Mouse (Mus musculus): Measurements from ENCODE around the gene Gm20388. TPM values are rescaled to one million over a fixed set of nuclear protein-coding genes. Genes with fewer than 3 reads are reported as not detected.

The Gm20388 gene
- total RNA-seq, 2 experiments from 2014 or later: 5.8 TPM; not detected in 1

DNA sequence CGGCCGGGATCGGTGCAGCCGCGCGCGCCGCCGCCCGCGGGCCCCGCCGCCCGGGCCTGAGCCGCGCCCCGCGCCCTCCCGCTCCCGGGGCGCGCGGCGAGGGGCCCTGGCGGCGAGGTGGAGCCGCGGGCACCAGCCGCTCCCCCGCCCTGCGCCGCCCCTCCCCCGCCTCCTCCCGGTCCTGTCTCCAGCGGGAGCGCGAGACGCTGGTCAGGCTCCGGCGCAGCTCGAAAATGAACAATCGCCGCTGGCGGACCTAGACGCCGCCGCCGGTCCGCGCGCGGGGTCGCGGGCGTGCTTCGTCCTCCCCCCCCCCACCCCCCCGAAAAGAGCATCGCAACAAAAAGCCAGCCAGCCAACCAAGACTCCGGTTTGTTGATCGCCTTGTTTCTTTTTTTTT lies 1819.5 kb downstream of the Gm20388 start:
- no peak for DNase-seq

DNA sequence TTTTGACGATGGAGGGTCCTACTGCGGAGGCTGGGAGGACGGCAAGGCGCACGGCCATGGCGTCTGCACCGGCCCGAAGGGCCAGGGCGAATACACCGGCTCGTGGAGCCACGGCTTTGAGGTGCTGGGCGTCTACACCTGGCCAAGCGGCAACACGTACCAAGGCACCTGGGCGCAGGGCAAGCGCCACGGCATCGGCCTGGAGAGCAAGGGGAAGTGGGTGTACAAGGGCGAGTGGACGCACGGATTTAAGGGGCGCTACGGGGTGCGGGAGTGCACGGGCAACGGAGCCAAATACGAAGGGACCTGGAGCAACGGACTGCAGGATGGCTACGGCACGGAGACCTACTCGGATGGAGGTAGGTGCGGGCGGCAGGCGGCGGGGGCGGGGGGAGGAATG lies 1820.0 kb downstream of the Gm20388 start:
- no peak for DNase-seq

DNA sequence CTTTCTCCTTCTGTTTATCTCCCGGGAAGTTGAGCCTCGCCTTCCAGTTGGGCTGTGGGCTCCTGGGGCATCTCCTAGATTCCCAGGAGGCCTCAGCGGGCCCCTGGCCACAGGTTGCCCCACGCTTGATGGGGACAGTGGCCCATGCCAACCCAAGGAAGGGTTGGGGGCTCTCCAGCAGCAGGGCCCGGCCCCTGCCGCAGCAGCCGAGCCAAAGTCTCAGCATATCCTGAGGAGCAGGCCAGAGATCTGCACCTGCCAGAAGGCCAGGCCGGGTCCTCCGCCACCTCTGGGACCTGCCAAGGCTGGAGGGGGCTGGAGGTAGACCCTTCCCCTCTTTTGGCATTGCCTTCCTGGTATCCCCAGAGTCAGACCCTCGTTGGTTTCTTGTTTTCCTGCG lies 1820.4 kb downstream of the Gm20388 start:
- DNase-seq: no peak

DNA sequence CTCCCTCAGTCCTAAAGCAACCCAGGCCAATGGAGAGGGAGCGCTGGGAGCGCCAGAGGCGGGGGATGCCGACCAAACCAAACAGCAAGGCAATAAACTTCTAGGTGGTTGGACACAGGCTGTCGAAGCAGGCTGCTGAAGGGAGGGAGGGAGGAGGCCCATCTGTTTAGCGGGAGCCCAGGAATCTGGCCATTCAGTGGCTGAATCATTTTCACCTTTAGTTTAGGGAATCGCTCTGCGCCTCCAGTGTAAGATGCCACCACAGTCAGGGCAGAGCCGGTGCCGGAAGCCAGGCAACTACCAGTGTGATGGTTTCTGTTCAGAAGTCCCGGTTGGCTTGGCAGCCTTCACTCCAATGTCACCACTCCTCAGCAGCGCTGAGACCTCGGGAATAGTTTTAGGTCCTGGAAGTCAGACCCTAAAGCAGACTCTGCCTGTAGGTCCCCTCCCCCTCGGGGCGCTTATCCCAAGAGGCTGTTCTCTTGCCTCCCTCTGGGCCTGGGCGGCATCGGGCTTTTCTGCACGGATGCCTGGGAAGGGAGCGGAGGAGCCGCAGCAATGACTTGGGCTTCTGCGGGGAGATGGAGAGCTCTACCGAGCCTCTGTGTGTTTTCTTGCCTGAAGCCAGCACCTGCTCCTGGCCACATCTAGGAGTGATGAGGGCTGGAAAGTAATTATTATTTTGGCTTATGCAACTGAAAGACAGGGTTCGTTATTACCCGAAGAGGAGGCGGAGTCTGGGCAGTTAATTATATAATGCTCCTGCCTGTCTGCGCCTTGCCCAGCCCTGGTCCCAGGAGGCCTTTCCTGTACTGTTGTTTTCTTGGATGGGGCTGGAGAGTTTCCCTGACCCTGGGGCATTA lies 1821.1 kb downstream of the Gm20388 start:
- no peak for DNase-seq

DNA sequence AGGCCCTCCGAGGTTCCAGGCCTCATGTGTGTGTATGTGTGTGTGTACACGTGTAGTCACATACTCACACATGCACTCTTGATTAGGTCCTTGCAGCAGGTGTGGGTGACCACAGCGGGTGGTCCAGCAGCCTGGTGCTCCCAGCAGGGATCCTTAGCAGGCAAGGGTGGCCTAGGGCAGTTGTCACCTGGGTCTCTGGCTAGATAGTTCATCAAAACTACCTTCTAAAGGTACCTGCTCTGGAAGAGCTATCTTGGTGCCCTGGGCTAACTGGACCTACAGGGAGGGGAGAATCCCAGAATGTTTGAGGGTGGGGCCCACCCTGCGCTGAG lies 1821.7 kb downstream of the Gm20388 start:
- DNase-seq: no peak

DNA sequence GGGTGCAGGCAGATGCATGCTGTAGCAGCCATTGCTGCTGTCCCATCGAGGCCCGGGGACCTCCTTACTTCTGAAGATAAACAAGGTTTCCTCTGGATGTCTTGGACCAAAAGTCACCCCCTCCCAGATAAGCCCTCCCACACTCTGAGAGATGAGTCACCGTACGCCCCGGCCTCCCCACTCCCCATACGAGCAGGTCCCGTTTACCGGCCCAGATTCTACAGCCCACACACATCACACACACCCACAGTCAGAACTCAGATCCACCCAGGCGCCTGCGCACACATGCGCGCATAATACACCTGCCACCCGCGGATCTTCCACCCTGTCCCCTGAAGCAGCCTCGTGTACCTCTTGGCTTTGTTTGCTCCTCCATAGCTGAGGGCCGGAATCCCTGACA lies 1823.6 kb downstream of the Gm20388 start:
- no peak for DNase-seq

DNA sequence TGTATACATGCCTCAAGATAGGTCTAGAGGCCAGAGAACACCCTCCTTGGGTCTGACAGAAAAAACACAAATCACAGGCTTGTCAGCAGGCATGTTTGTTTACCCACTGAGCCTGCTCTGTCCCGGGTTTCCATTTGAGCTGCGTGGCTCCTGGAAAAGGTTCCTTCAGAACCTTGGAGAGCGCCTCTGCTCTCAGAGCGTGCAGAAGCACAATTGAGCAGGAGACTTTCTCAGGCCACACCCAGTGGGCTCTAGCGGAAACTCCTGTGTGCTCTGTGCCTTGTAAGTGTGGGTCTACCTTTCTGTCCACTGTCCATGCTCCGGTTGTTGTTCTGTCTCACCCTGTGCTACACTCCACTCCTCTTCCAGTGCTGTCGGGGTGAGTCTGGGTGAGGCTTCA lies 1825.6 kb downstream of the Gm20388 start:
- peak; percentile 72 for DNase-seq

DNA sequence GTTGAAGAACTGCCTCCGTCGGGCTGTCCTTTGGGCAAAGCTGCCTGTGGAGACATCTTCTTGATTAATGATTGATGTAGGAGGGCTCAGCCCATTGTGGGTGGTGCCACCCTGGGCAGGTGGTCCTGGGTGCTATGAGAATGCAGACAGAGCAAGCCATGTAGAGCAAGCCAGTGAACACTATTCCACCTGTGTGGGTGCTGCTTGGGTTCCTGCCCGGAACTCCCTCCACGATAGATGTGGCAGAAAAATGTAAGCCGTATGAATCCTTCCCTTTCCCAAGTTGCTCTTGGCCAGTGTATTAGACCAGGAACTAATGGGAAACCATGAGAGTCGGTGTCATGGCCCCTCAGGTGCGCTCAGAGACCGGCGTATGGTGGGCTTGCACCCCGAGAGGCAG lies 1830.1 kb downstream of the Gm20388 start:
- no peak for DNase-seq

DNA sequence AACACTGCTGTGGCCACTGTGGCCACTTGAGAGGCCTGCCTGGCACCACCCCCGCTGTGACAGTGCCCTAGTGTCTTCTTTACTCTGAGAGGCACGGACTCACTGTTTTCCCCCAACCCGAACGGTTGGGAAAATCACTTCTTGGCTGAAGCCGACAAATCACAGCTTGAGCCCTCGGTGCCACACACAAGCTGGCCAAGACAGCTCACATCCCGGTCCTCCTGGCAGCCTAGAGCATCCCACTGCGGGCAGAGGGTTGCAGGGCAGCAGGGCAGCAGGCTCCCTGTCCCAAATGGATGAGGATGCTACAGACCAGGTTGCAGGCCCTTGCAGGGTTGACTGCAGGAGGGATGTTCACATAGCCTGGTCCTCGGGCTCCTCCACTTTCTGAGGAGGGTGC lies 1838.9 kb downstream of the Gm20388 start:
- no peak for DNase-seq

DNA sequence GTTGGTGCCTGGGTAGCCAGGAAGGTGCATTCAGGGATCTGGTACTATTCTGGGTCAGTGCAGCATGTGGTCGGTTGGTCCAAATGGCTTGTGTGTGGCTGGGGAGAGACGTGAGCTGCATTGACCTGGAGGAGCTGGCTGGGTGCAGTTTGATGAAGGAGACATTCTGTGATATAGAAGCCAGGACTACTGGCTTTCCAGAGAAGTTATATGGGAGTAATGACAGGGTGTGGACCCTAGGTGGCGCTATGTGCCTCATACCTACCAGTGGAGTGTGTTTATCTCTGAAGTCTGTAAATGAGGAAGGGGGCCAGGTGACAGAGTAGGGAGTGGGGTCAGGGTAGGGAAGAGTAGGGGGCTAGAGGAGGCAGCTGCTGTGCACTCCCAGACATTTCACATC lies 1839.9 kb downstream of the Gm20388 start:
- DNase-seq: no peak

DNA sequence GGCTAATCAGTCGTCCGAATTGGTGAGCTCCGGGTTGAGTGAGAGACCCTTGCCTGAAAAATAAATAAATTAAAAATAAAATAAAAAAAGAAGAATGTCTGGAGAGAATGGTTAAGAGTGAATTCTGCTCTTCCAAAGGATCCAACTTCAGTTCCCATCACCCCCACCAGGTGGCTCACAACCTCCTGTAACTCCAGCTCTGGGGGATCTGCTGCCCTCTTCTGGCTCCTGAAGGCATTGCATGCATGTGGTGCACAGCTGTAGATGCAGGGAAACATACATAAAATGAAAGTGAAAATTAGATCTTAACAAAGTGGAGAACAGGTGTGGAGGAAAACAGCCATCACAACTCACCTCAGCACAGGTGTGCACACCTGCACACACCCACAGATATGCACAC lies 1840.8 kb downstream of the Gm20388 start:
- DNase-seq: peak; percentile 86

DNA sequence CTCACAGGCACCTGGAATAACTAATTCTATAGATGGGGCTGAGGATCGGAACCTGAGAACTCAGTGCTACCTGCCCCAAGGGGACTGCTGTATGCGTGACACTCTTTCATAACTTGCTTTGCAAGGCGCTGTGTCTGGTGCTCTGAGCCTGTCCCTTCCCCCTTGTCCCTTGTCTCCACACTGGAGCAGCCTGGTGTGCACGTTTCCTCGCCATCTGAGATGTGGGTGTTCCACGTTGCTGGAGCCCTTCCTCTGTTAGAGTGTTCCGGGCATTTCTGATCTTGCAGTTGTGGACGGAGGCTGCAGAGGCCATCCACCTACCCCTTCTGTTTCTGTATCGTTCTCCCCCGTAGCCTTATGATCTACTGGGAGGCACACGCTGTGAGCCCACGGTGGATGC lies 1847.8 kb downstream of the Gm20388 start:
- DNase-seq: no peak

DNA sequence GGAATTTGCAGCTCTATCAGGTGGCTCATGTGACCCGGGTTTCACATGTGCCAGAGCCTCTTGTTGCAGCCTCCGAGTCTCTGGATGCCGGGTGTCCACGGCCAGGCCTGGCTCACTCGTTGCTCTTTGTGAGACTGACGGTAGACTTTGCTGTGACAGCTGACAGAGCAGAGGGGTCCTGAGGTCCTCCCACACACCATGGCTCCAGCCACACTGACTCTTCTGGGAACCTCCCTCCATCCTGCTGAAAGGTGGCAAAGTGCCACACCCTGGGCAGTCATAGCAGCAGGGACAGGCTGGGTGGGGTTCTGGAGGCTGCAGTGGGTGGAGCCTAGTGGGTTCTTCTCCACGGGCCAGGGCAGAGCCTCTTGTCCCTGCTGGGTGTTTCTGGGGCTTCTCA lies 1849.8 kb downstream of the Gm20388 start:
- no peak for DNase-seq

DNA sequence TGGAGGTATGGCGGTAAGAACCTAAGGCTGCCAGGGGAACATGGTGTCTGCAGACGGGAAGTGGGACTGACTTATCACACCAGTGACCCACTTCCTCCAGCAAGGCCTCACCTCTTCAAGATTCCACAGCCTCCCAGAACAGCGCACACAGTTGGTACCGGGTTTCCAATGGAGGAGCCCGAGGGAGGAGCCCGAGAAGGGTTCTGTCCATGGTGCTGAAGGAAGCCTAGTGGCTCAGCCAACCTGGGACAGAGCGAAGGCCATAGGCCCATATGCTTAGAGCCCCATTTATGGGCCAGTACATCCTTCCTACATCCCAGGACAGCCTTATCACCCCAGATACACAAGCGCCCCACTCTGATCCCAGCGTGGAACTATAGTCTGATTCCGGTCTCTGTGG lies 1850.8 kb downstream of the Gm20388 start:
- peak; percentile 69 for DNase-seq

DNA sequence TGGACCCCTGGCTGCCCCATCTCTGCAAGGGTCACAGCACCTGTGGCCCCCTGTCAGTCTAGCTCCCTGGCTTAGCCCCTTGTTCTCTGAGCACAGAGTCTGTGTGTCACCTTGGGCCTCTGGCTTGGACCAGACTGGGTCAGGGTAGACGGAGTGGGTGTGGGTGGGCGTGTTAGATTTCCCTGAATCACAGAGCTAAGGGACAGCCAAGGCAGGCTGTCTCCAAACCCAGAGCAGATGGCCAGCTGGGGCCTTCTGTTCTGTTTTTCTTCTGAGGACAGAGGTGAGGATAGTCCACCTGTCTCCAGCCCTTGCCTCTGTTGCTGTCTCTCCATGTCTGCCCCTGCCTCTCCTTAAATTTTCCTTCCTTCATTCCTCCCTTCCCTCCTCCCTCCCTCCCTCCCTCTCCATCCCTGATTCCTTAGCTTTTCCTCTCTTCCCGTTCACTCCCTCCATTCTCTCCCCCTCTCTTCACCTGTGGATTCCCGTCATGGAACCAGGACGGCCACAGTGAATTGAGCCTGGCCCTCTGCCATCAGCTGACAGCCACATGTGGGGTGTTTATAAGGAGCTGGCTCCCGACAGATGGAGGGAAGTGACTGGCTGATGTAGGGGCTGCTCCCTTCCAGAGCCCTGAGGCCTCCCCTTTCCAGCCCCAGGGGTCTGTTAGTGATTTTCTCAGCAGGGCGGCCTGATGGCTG lies 1852.5 kb downstream of the Gm20388 start:
- DNase-seq: no peak

DNA sequence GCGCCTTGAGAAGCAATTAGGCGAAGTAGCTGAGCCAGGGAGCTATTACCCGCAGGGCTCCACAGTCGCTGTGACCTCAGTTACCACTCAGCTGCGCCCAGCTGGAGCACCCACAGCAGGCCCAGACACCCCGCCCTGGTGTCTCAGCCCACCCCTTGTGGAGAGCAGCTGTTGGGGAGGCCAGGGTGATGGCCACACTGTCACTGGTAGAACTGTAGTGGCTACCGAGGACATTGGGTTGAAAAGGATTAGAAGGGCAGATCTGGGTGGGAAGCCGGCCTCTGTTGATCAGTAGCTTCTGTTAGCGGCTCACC lies 1853.0 kb downstream of the Gm20388 start:
- DNase-seq: no peak

DNA sequence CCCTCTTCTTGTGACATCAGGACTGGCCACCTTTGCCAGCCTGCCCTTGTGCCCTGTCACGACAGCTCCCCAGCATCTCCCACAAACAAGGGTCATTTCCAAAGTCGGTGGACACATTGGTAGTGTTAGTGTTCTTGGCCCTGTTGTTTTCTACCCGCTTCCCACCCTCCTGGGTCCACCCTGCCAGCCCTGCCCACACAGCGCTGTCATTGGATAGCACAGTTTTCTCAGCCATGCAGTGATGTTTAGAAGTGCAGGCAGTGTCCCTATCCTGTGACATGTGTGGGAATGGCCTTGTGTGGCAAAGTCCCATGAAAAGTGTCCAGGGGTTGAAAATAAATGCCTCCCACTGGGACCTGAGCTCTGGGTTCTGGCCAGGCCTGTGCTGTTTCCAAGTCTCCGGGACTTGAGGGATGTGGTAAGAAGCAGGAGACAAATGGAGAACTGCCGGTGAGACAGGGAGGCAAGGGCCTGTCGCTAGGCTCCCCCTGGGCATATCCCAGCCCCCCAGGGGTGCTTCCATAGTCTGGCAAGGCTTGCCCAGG lies 1855.0 kb downstream of the Gm20388 start:
- DNase-seq: no peak

DNA sequence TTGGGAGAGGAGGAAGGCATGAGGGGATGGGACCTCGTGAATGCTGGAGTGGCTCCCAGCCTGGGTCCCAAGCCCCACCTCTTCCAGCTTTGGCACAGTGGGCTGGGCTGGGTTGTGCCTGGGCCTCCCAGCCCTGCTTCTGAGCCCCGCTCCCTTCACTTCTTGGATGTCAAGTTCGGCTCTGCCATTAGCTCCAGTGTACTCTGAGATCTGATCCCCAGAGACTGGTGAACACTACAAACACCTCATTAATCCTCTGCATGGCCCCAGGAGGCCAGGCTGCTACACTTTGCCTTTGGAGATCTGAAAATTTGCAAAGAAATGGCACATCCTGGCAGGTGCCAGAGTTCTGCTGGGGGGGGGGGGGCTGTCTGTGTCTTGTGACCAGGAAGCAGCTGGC lies 1858.5 kb downstream of the Gm20388 start:
- DNase-seq: no peak

DNA sequence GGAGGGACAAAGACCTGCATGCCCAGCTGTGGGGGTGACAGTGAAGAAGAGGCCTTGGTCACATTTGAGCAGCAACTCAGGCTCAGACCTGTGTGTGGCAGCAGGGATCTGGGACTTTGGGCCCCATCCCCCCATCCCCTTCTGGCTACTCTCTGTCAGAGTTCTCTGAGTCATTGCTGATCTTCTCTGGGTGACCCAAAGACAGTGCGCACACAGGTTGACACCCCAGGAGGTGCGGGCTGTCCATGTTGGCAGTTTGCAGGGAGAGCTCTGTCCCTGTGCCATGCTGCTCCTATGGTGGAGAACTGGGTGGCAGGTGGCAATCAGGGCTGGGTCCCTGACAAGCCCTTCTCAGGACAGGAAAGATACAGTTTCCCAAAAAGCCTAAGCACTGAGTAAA lies 1859.0 kb downstream of the Gm20388 start:
- DNase-seq: no peak

DNA sequence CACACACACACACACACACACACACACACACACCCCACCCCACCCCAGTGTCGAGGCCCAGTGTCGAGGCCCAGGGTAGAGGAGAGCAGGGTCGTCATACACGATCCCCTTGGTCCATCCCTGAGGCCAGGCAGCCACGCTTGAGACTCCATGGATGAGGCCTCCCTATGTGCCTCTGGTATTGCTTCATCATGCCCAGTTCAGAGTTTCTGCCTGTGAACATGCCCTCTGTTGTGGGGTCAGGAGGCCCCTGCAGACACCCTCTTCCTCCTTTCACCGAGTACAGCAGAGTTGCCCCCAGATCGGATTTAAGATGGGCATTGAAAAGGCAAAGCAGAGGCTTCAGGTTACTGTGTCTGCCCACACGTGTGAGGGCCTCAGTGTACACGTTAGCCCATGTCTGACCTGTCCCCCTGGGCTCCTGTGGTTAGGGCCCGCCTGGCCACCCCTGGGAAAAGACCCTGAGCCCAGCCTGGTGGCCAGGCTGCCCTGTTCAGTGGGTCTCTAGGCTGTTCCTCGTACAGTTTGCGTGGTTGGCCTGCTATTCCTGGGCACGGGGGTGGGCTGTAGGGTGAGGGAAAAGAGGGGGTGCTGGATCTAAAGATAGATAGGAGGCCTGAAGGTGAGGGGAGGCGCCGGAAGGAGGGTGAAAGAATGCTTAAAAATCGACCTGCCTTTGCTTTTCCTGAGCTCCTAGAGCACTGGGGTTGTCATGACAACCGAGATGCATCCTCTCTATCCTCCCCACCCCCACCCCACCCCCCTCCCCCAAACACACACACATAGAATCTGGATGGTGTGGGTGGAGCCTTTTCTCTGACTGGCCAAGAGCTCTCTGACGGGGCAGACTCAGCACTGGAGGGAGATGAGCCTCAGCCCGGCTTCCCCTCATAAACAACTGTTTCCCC lies 1860.5 kb downstream of the Gm20388 start:
- DNase-seq: no peak

DNA sequence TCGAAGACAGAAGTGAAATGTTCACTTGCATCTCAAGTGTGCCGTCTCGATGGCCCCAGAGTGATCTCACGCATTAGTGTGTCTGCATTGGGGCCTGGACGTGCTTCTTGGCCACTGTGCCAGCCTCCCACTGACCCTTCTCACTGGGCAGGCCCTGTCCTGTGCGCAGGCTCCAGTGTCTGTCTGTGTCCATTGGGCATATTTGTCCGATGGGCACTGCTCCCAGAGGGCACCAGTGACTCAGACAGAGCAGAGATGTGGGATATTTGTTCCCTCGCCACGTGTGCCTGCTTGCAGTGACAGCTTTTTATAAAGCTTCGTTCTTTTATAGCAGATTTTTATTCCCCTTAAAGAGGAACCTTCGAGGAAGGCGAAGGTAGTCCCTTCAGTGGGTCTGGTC lies 1863.2 kb downstream of the Gm20388 start:
- no peak for DNase-seq

DNA sequence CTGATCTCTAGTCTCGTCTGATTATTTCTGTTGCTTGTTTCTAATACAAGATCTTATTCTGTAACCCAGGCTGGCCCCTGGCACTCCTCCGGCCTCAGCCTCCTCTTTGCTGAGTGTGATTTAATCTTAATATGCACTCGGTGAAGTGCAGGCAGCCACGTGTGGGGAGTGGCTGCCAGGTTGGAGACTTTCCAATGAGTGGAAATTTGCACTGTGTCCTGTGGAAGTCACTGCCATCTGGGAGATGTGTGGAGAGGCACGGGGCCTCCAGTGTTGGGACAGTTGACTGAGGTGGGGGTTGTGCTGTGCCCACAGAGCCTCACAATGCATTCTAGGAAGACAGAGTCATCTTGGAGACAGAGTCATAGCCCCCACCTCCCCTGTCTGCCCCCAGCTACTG lies 1871.9 kb downstream of the Gm20388 start:
- no peak for DNase-seq

DNA sequence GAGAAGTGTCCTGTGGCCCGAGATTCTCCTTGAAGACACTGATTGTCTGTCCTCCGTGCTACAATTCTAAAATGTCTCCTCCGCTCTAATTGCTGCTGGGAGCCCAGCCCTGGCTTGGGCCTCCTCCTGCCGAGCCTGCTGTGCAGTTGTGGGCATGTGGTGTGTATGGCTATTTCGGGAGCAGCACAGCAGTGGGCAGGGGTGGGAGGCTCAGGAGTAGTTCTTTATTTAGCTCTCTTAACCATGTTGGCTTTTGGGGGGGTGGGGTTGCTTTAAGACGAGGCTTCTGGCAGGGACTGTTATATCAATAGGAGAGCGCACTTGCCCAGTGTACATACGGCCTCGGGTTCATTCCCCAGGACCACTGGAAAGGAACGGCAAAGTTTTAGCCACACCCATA lies 1875.9 kb downstream of the Gm20388 start:
- peak; percentile 60 for DNase-seq

Measured in heart, postnatal 4 days (tissue).